ENCODE assay signal across 8 mouse cellular contexts in genomic region chr17:29415761-29416662, GRCm38 (mm10). TPM values are rescaled to one million over a fixed set of nuclear protein-coding genes. Genes with fewer than 3 reads are reported as not detected.
A peak's percentile ranks its signal among the peaks of the same experiment; 100 is the strongest.
DNase-seq lines count a peak whose midpoint lies in the region; ATAC-seq and TF ChIP-seq lines count a peak whose summit lies in the region.

No protein-coding gene starts in this region.

- peak overlapping the region; percentile 29; the same call in 1 of the 2 replicates for H3K9ac ChIP-seq in forebrain, embryonic 12.5 days
- peak overlapping the region; percentile 44 for H3K9ac ChIP-seq in limb, embryonic 14.5 days (ENCODE audit: low read depth, low read length, severe bottlenecking)
- H3K9ac ChIP-seq in neural tube, embryonic 13.5 days, result peak overlapping the region; percentile 61

- no peaks in the 10 kb centered on the region for H3K36me3 ChIP-seq in forebrain, embryonic 12.5 days (replicated peaks)
- H3K36me3 ChIP-seq in limb, embryonic 14.5 days (ENCODE audit: control insufficient read depth, insufficient read depth, low read length), result no peaks in the 10 kb centered on the region
- H3K36me3 ChIP-seq in neural tube, embryonic 13.5 days, result no peaks in the 10 kb centered on the region

- H3K27ac ChIP-seq in forebrain, embryonic 12.5 days, result peak overlapping the region; percentile 53
- H3K27ac ChIP-seq in limb, embryonic 14.5 days (replicated peaks; ENCODE audit: low read depth, low read length), result peak overlapping the region; percentile 76
- H3K27ac ChIP-seq in neural tube, embryonic 13.5 days (replicated peaks), result no peak overlapping the region

- ATAC-seq in forebrain, embryonic 12.5 days (ENCODE audit: low FRiP score), result peak; percentile 58; the same call in 1 of the 2 replicates
- peak; percentile 90 for ATAC-seq in limb, embryonic 14.5 days (ENCODE audit: low FRiP score, low read depth)
- peak; percentile 45 for ATAC-seq in neural tube, embryonic 13.5 days (ENCODE audit: low read depth)

- intact Hi-C loops in heart, postnatal 14 days (cut with DNase I), result loop anchor here (2.0 kb wide), 1 partner anchor 15 kb away; no protein-coding TSS in a partner anchor

- TF ChIP-seq POLR2A in limb, embryonic 14.5 days (IDR thresholded peaks at IDR 0.05; ENCODE audit: borderline replicate concordance, extremely low read depth, insufficient read depth, insufficient read length), result no peak

- H3K27me3 ChIP-seq in forebrain, embryonic 12.5 days, result peaks cover 20% of the 10 kb centered on the region
- no peaks in the 10 kb centered on the region for H3K27me3 ChIP-seq in limb, embryonic 14.5 days (ENCODE audit: control insufficient read depth, insufficient read depth, low read length)
- H3K27me3 ChIP-seq in neural tube, embryonic 13.5 days, result no peaks in the 10 kb centered on the region

- peaks cover 20% of the 10 kb centered on the region for H3K4me1 ChIP-seq in forebrain, embryonic 12.5 days
- H3K4me1 ChIP-seq in limb, embryonic 14.5 days (ENCODE audit: control insufficient read depth, insufficient read depth, low read length), result peaks cover 14% of the 10 kb centered on the region
- H3K4me1 ChIP-seq in neural tube, embryonic 13.5 days (replicated peaks), result peaks cover 12% of the 10 kb centered on the region

- peak overlapping the region; percentile 19 for H3K4me3 ChIP-seq in forebrain, embryonic 12.5 days (replicated peaks)
- H3K4me3 ChIP-seq in limb, embryonic 14.5 days (replicated peaks; ENCODE audit: low read length), result peak overlapping the region; percentile 22; the same call in 1 of the 2 replicates
- peak overlapping the region; percentile 23 for H3K4me3 ChIP-seq in neural tube, embryonic 13.5 days

- 9% methylated on average over 31 of the region's 31 CpGs for WGBS in forebrain, embryonic 12.5 days
- WGBS in limb, embryonic 14.5 days, result 3% methylated on average over 28 of the region's 31 CpGs
- 9% methylated on average over 31 of the region's 31 CpGs for WGBS in neural tube, embryonic 13.5 days

- DNase-seq in cerebellum, postnatal 10 days, result peak; percentile 58 to 64
- no peak for DNase-seq in cerebellum, adult 9-10 months
- DNase-seq in heart, postnatal 14 days, result peak; percentile 66 to 75
- DNase-seq in limb, embryonic 14.5 days (ENCODE audit: low spot score), result peak; percentile 80
- DNase-seq in left cerebral cortex, adult 9 months (ENCODE audit: low spot score in 2 of 2), result no peak
- DNase-seq in frontal cortex, postnatal 36 days (ENCODE audit: low spot score in 2 of 2), result no peak

- no peaks in the 10 kb centered on the region for H3K9me3 ChIP-seq in forebrain, embryonic 12.5 days
- H3K9me3 ChIP-seq in limb, embryonic 14.5 days (ENCODE audit: control insufficient read depth, low read length), result no peaks in the 10 kb centered on the region
- no peaks in the 10 kb centered on the region for H3K9me3 ChIP-seq in neural tube, embryonic 13.5 days

- peak overlapping the region; percentile 48 for H3K4me2 ChIP-seq in forebrain, embryonic 12.5 days
- H3K4me2 ChIP-seq in limb, embryonic 14.5 days (replicated peaks; ENCODE audit: low read depth, low read length, severe bottlenecking), result peak overlapping the region; percentile 57
- peak overlapping the region; percentile 49 for H3K4me2 ChIP-seq in neural tube, embryonic 13.5 days

RNA-seq across cellular contexts. Expression of gene Fgd2, which starts 55.3 kb away (rescaled TPM):
- polyA plus RNA-seq in forebrain, embryonic 12.5 days (2016; fragmentation: Nextera tagmentation; extraction: Ambion mirVana), result 3.4 and 3.7 TPM in 2 replicates
- 1 to 10 TPM; 2.3 to 2.9 TPM for total RNA-seq in heart, postnatal 14 days (2021)
- polyA plus RNA-seq in limb, embryonic 14.5 days (2012; rRNA removed), result 9.4 and 10.8 TPM in 2 replicates
- 6.2 and 8.4 TPM in 2 replicates for polyA plus RNA-seq in limb, embryonic 14.5 days (2014; fragmentation: Nextera tagmentation; extraction: Ambion mirVana)
- polyA plus RNA-seq in neural tube, embryonic 13.5 days (2015; fragmentation: Nextera tagmentation; extraction: Ambion mirVana), result 3.7 and 4.2 TPM in 2 replicates

Comparison
In these comparisons a context has a peak if more than half of its experiments do, and no peak if none do; other contexts are left out.
1. DNase-seq: peak in cerebellum, postnatal 10 days (2 of 2), heart, postnatal 14 days (2 of 2) and limb, embryonic 14.5 days (single experiment); none in cerebellum, adult 9-10 months (single experiment), left cerebral cortex, adult 9 months (0 of 2) and frontal cortex, postnatal 36 days (0 of 2).
2. Peak in every context shown above with its lines, with median percentiles within 50 percentile points of each other: ATAC-seq, H3K4me2 ChIP-seq, H3K4me3 ChIP-seq and H3K9ac ChIP-seq.